Mouse (Mus musculus) kidney, adult 2 months (tissue): ENCODE results near the gene Elmo1.

Source experiments
- CTCF ChIP-seq: fragments of 200-500 bp; conservative IDR thresholded peaks from 2 replicates; pipeline ENCODE4 v1.5.1; 2011; ENCODE audit warnings: low read depth, mild to moderate bottlenecking, control low read depth, low read length, moderate library complexity, mixed read lengths; ENCODE audit not compliant: insufficient read depth, insufficient read length
- POLR2A ChIP-seq: fragments of 200-500 bp; IDR thresholded peaks from one replicate; pipeline ENCODE4 v1.6.1; 2011; ENCODE audit warnings: low read depth, low read length, control low read depth

DNA sequence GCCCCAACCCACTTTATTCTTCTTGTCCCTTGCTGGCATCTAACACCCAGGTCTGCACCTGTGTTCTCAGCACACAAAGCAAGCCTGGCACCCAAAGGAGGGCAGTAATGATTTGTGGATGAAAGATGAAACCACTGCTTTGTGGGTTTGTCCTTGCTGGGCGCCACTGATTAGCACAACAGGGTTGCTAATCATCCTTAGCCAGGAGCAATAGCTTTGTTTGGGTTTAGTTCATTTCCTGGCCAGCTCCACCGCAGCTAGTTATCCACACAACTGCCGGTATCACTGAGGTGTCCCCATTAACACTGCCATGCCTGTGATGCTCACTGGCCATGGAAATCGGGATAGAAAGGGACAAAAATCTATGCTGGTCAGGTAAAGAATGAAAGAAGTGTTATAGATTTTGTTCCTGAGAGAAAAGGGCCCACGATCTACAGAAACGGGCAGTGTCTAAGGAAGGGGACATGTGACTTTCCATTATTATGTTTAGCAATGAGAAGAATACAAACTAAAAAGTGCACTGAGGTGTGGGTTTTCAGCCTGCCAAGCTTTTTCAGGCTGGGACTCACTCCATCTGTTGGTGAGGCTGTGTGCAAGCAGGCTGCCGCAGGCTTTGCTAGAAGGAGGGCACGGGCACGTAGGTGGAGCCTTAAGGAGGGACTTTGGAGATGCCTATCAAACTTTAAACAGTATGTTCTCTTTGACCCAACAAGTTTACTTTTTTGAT, 93.3 kb downstream of the Elmo1 start:
- TF ChIP-seq POLR2A (no peak), CTCF (0 out of 2 replicates have a peak, but pooled peaks have one; percentile 16)
